Mouse (Mus musculus): ENCODE measurements around the gene H60b. TPM values are rescaled to one million over a fixed set of nuclear protein-coding genes. Genes with fewer than 3 reads are reported as not detected.
"Not testable (repeated sequence)": the region's sequence is repeated elsewhere in the genome, so short reads cannot be mapped to it uniquely, and the experiment has no call there.

H60b gene
- polyA plus RNA-seq, 1 experiment from 2014 or later = 9.9 TPM

DNA sequence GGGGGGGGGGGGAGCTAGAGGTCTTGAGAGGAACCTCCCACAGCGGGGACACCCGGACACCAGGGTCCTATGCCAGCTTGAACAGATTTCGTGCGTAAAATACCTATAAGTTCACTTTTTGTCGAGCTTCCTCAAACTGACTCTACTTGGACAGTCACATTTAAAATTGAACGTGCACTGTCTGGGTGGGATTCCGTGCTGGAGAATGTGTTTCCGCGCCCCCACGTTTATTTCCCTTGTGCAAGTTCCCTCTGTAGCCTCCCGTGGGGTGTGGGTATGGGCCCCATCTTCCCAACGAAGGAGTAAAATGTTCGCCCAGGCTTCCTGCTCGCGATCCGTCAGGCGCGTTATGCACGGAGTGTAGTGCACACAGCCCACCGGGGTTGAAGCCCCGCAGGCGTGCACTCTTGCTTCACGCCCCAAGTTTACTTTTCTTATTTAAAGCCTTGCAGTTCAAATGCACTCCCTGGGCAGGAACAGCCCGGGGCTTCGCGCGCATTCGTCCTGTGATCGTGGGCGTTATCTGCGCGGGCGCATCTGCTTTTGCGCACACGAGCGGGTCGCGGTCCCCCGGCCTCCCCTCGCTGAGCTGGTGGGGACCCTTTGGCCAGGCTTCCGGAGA lies 115.4 kb downstream of the H60b start:
- H3K27me3 ChIP-seq = no peaks in the 10 kb centered on the region
- DNase-seq (ENCODE audit: low read depth, low spot score) (no peak), ATAC-seq (no peak)
- no peak for TF ChIP-seq CTCF (IDR thresholded peaks at IDR 0.05)
- ChIA-PET POLR2A (no interaction called here), CTCF (no interaction called here)
- in situ Hi-C loops (cut with MboI; ENCODE audit: low pct_unique_long_range_greater_than_20kb) = no loop called here

- CTCF ChIA-PET = no interaction called here
- POLR2A ChIA-PET = no interaction called here
- TF ChIP-seq CTCF (IDR thresholded peaks at IDR 0.05) = no peak
- DNase-seq (ENCODE audit: low read depth, low spot score) (no peak), ATAC-seq (no peak)
- no peaks in the 10 kb centered on the region for H3K27me3 ChIP-seq
- in situ Hi-C loops (cut with MboI; ENCODE audit: low pct_unique_long_range_greater_than_20kb) = no loop called here
These were observed 116.2 kb downstream of the H60b start for GRCm38 (mm10) chr10:22274445-22275057.

DNA sequence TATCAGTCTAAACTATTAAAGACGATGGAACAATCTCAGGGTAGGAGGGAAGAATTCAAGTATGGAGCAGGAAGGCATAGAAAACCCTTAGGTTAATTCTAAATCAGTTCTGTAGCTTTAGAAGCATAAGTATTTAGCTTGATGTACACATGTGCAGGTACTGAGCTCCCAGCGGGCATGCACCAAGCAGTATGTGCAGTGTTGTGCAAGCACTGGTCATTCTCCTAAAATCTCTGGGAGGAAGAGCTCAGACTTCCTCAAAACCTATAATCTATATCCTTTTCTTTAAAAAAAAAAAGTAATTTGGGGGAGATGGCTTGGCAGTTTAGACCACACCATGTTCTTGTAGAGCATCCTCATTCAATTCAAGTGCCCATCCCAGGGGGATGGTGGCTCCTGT lies 120.1 kb downstream of the H60b start:
- H3K27me3 ChIP-seq; POLR2A ChIA-PET; DNase-seq (ENCODE audit: low read depth, low spot score); CTCF ChIA-PET; in situ Hi-C loops (cut with MboI; ENCODE audit: low pct_unique_long_range_greater_than_20kb); ATAC-seq: not testable (repeated sequence)

GRCm38 (mm10) chr10:22282816-22283215 lies 124.4 kb downstream of the H60b start:
- no peaks in the 10 kb centered on the region for H3K27me3 ChIP-seq
- DNase-seq (ENCODE audit: low read depth, low spot score) = no peak
- ChIA-PET CTCF (no interaction called here), POLR2A (no interaction called here)
- TF ChIP-seq CTCF (IDR thresholded peaks at IDR 0.05) = no peak
- no peak for ATAC-seq
- in situ Hi-C loops (cut with MboI; ENCODE audit: low pct_unique_long_range_greater_than_20kb) = loop anchor here (10.0 kb wide), 1 partner anchor 192 kb away; no protein-coding TSS in a partner anchor

- in situ Hi-C loops (cut with MboI; ENCODE audit: low pct_unique_long_range_greater_than_20kb) = no loop called here
- DNase-seq (ENCODE audit: low read depth, low spot score) (no peak), ATAC-seq (no peak)
- POLR2A ChIA-PET = no interaction called here
- TF ChIP-seq CTCF (IDR thresholded peaks at IDR 0.05) = no peak
- H3K27me3 ChIP-seq = no peaks in the 10 kb centered on the region
- CTCF ChIA-PET = no interaction called here
These were observed 137.3 kb downstream of the H60b start for GRCm38 (mm10) chr10:22295676-22296075.

GRCm38 (mm10) chr10:22297033-22297762 lies 138.8 kb downstream of the H60b start:
- POLR2A ChIA-PET = no interaction called here
- in situ Hi-C loops (cut with MboI; ENCODE audit: low pct_unique_long_range_greater_than_20kb) = no loop called here
- DNase-seq (ENCODE audit: low read depth, low spot score) = no peak

DNA sequence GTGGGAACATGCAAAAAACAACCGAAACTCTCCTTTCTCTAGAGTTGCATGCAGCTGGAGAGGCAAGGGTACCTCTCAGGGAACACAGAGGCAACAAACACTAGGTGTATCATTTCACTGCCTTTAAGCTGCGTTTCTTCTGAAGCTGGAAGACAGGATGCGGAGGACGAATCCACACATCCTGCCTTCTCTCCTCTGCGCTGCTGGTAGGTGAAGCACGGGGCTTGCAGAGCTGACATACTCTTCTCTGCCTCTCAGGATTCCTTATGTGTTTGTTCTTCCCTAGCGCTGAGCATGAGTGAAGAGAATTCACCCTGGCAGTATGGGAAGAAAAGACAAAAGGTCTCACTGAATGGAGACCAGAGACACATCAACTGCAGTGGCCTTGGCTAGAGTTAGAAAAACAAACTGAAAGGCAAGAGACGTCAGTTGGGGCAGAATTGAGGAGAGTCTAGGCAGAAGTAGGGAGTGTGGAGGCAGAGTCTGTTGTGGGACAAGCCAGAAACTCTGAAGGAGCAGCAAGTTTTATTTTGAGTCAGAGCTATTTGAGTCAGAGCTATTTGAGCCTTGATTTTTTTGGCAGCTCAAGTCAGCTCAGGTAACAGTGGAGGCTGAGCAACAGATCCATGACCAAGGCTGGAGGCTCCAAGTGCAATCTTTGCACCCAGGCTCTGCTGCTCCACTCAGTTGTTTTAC lies 139.5 kb downstream of the H60b start:
- CTCF ChIA-PET = no interaction called here
- in situ Hi-C loops (cut with MboI; ENCODE audit: low pct_unique_long_range_greater_than_20kb) = no loop called here
- no peak for ATAC-seq

More at GRCm38 (mm10) chr10:22297033-22297762, 138.8 kb downstream of the H60b start:
- no peaks in the 10 kb centered on the region for H3K27me3 ChIP-seq
- CTCF ChIA-PET = no interaction called here
- no peak for ATAC-seq
- no peak for TF ChIP-seq CTCF (IDR thresholded peaks at IDR 0.05)

GRCm38 (mm10) chr10:22299324-22299723 lies 140.9 kb downstream of the H60b start:
- no peak for DNase-seq (ENCODE audit: low read depth, low spot score)

More for the DNA sequence above, 139.5 kb downstream of the H60b start:
- no peak for TF ChIP-seq CTCF (IDR thresholded peaks at IDR 0.05)
- POLR2A ChIA-PET = no interaction called here
- DNase-seq (ENCODE audit: low read depth, low spot score) = no peak
- no peaks in the 10 kb centered on the region for H3K27me3 ChIP-seq

DNA sequence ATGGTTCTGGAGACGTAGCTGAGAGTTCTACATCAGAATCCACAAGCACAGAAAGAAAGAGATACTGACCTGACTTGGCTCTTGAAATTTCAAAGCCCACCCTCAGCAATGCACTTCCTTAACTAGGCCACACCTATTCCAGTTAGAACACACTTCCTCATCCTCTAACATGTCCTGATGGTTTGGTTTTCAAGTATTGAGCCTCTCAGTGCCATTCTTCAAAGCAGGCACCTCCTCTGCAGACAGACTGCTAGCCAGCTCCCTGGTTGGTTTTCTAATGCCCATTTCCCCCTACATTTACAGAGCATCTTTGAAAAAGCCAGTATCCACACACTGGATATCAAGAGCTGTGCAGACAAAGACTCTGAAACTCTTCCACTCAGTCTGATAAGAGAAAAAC lies 143.3 kb downstream of the H60b start:
- no peak for TF ChIP-seq CTCF (IDR thresholded peaks at IDR 0.05)
- no peaks in the 10 kb centered on the region for H3K27me3 ChIP-seq
- in situ Hi-C loops (cut with MboI; ENCODE audit: low pct_unique_long_range_greater_than_20kb) = no loop called here
- no peak for ATAC-seq
- CTCF ChIA-PET = no interaction called here
- DNase-seq (ENCODE audit: low read depth, low spot score) = no peak
- POLR2A ChIA-PET = no interaction called here

More at GRCm38 (mm10) chr10:22299324-22299723, 140.9 kb downstream of the H60b start:
- ATAC-seq = no peak
- no peaks in the 10 kb centered on the region for H3K27me3 ChIP-seq
- ChIA-PET CTCF (no interaction called here), POLR2A (no interaction called here)
- in situ Hi-C loops (cut with MboI; ENCODE audit: low pct_unique_long_range_greater_than_20kb) = no loop called here
- no peak for TF ChIP-seq CTCF (IDR thresholded peaks at IDR 0.05)

- ATAC-seq (no peak), DNase-seq (ENCODE audit: low read depth, low spot score) (no peak)
- ChIA-PET POLR2A (no interaction called here), CTCF (no interaction called here)
- no peaks in the 10 kb centered on the region for H3K27me3 ChIP-seq
- in situ Hi-C loops (cut with MboI; ENCODE audit: low pct_unique_long_range_greater_than_20kb) = no loop called here
- no peak for TF ChIP-seq CTCF (IDR thresholded peaks at IDR 0.05)
These were observed 144.1 kb downstream of the H60b start for GRCm38 (mm10) chr10:22302344-22303057.

Data from Patski (cell line).